ENCODE assay signal across 31 mouse cellular contexts in the genomic region with DNA sequence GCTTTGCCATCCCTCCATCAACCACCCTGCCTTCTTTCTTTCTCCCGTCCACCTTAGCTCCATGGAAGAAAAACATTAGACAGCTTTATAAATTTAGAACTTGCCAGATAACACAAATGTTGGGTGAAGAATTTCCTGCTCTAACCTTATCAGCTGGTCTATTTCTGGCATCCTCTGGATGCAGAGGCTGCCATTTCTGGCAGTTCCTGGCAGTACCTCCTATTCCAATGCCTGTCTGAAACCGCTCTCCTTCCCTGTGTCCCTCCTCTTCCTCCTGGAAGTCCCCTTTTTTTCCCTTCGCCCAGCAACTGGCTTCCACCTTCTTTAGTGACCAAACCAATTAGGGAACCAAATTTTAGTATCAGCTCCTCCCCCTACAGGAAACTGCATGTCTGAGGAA.
A peak's percentile ranks its signal among the peaks of the same experiment; 100 is the strongest.
DNase-seq lines count a peak whose midpoint lies in the region; ATAC-seq lines count a peak whose summit lies in the region.
"Had no signal": no experiment of that assay in that cellular context is flagged by ENCODE, and none has a peak within 500 bp of the region (broad histone marks: within the 10 kb centered on the region; RNA-seq: fewer than 3 reads in every experiment).

No protein-coding gene starts in this region.

- peak; percentile 70 for ATAC-seq in frontal cortex, adult (ENCODE audit: low TSS enrichment)
- peak; percentile 70 for ATAC-seq in heart, embryonic 15.5 days (replicated peaks; ENCODE audit: insufficient number of reproducible peaks, insufficient read depth, low FRiP score, low read depth)
- no peak for ATAC-seq in megakaryocyte, adult 5-6 weeks (ENCODE audit: poor library complexity, severe bottlenecking)
- ATAC-seq: forebrain, embryonic 16.5 days; intestine, embryonic 16.5 days; midbrain, embryonic 15.5 days had no signal

- H3K36me3 ChIP-seq in heart, embryonic 10.5 days: no peaks in the 10 kb centered on the region
- no peaks in the 10 kb centered on the region for H3K36me3 ChIP-seq in heart, embryonic 15.5 days
- H3K36me3 ChIP-seq: G1E; hindbrain, embryonic 13.5 days; limb, embryonic 12.5 days; liver, embryonic 15.5 days; midbrain, embryonic 10.5 days; midbrain, embryonic 15.5 days; neural tube, embryonic 15.5 days had no signal

- intact Hi-C loops in left cerebral cortex, postnatal 10 days (cut with DNase I): no loop called here

- no peak for DNase-seq in frontal cortex, postnatal 14 days (ENCODE audit: low spot score in 2 of 2)
- no peak for DNase-seq in heart, embryonic 10.5 days (ENCODE audit: low spot score)
- DNase-seq in heart, postnatal 4 days: peak; percentile 34
- DNase-seq in left cerebral cortex, postnatal 10 days (ENCODE audit: extremely low spot score in 1 of 2, low spot score in 2 of 2): no peak
- DNase-seq in thymus, postnatal 36 days: no peak
- DNase-seq: adrenal gland, postnatal 10 days; cerebellum, adult 11-12 months; cerebellum, adult 9-11 months; gastrocnemius, postnatal 14 days; kidney, adult 8-10 months; layer of hippocampus, adult 9-11 months; lung, embryonic 14.5 days; lung, postnatal 14 days; retina, postnatal 1 day; right cerebral cortex, postnatal 25 days; thymus, adult 18-20 months; thymus, postnatal 25 days had no signal

- H3K27ac ChIP-seq in heart, embryonic 10.5 days: peak overlapping the region; percentile 80
- peak overlapping the region; percentile 80 for H3K27ac ChIP-seq in heart, embryonic 15.5 days
- H3K27ac ChIP-seq: hindbrain, embryonic 13.5 days; kidney, postnatal 0 days; limb, embryonic 12.5 days; liver, embryonic 15.5 days; midbrain, embryonic 10.5 days; midbrain, embryonic 15.5 days; neural tube, embryonic 15.5 days had no signal

- no peak overlapping the region for H3K9ac ChIP-seq in heart, embryonic 15.5 days
- H3K9ac ChIP-seq: hindbrain, embryonic 13.5 days; limb, embryonic 12.5 days; liver, embryonic 15.5 days; lung, embryonic 14.5 days; midbrain, embryonic 15.5 days; neural tube, embryonic 15.5 days had no signal

- 28% methylated on average over 3 of the region's 3 CpGs for WGBS in heart, embryonic 10.5 days
- WGBS in heart, embryonic 15.5 days: 25% methylated on average over 3 of the region's 3 CpGs

- H3K4me1 ChIP-seq in heart, embryonic 10.5 days: peaks cover 13% of the 10 kb centered on the region
- peaks cover 11% of the 10 kb centered on the region for H3K4me1 ChIP-seq in heart, embryonic 15.5 days (replicated peaks)
- H3K4me1 ChIP-seq: hindbrain, embryonic 13.5 days; limb, embryonic 12.5 days; liver, embryonic 15.5 days; midbrain, embryonic 10.5 days; midbrain, embryonic 15.5 days; neural tube, embryonic 15.5 days had no signal

- peak overlapping the region; percentile 46; the same call in 1 of the 2 replicates for H3K4me2 ChIP-seq in heart, embryonic 15.5 days
- H3K4me2 ChIP-seq: hindbrain, embryonic 13.5 days; limb, embryonic 12.5 days; liver, embryonic 15.5 days; lung, embryonic 14.5 days; midbrain, embryonic 15.5 days; neural tube, embryonic 15.5 days had no signal

- peak overlapping the region; percentile 24; the same call in 1 of the 2 replicates for H3K4me3 ChIP-seq in heart, embryonic 10.5 days
- H3K4me3 ChIP-seq in heart, embryonic 15.5 days: no peak overlapping the region
- H3K4me3 ChIP-seq: erythroblast, embryonic 14.5 days; hindbrain, embryonic 13.5 days; limb, embryonic 12.5 days; liver, embryonic 15.5 days; midbrain, embryonic 10.5 days; midbrain, embryonic 15.5 days; neural tube, embryonic 15.5 days had no signal

- no peaks in the 10 kb centered on the region for H3K9me3 ChIP-seq in heart, embryonic 10.5 days
- H3K9me3 ChIP-seq in heart, embryonic 15.5 days (replicated peaks): no peaks in the 10 kb centered on the region
- H3K9me3 ChIP-seq: hindbrain, embryonic 13.5 days; limb, embryonic 12.5 days; liver, embryonic 15.5 days; midbrain, embryonic 10.5 days; midbrain, embryonic 15.5 days; neural tube, embryonic 15.5 days had no signal

- no peaks in the 10 kb centered on the region for H3K27me3 ChIP-seq in heart, embryonic 10.5 days (ENCODE audit: insufficient read depth, poor library complexity, severe bottlenecking)
- H3K27me3 ChIP-seq in heart, embryonic 15.5 days: no peaks in the 10 kb centered on the region
- H3K27me3 ChIP-seq: hindbrain, embryonic 13.5 days; limb, embryonic 12.5 days; liver, embryonic 15.5 days; midbrain, embryonic 15.5 days; neural tube, embryonic 15.5 days had no signal
